Mouse (Mus musculus) CH12.LX (cell line): ENCODE measurements around the gene 6430531B16Rik. TPM values are rescaled to one million over a fixed set of nuclear protein-coding genes. Genes with fewer than 3 reads are reported as not detected.
A peak's percentile ranks its signal among the peaks of the same experiment; 100 is the strongest.

Experiments
- DNase-seq: peaks from one replicate; pipeline ENCODE4 v3.0.0-alpha.2; 2013; ENCODE audit errors: extremely low read depth
- H3K27ac ChIP-seq: 2 replicates; pipeline ENCODE4 v1.5.1; 2012; ENCODE audit warnings: low read depth, mild to moderate bottlenecking, control low read depth, moderate library complexity; ENCODE audit not compliant: insufficient read depth
- H3K27me3 ChIP-seq: replicated peaks from 2 replicates; pipeline ENCODE3; 2012; ENCODE audit warnings: inconsistent platforms
- H3K36me3 ChIP-seq, 2 experiments: replicated peaks in 1 of 2; 2 replicates each; pipeline versions ENCODE3 to v1.6.1; 2012; ENCODE audit warnings: inconsistent platforms in 1 of 2, low read length in 1 of 2, mild to moderate bottlenecking in 1 of 2, mixed read lengths in 1 of 2, moderate library complexity in 1 of 2; ENCODE audit not compliant: control insufficient read depth in 1 of 2, insufficient read depth in 1 of 2
- H3K4me1 ChIP-seq, 2 experiments: 2 replicates each; pipeline ENCODE4 v1.6.1; 2012; ENCODE audit warnings: inconsistent platforms in 1 of 2, moderate library complexity in 1 of 2; ENCODE audit not compliant: insufficient read depth in 2 of 2, control insufficient read depth in 1 of 2
- H3K4me2 ChIP-seq: 2 replicates; pipeline ENCODE4 v1.6.1; 2012; ENCODE audit warnings: low read depth, mild to moderate bottlenecking, control low read depth; ENCODE audit not compliant: poor library complexity, insufficient read depth, severe bottlenecking
- H3K4me3 ChIP-seq, 3 experiments: fragments of 150-350 bp in 1 of 3; sonication (generic) in 1 of 3; replicated peaks in 1 of 3; 2 replicates each; pipeline versions ENCODE3 to v1.5.1; 2011 to 2012; ENCODE audit warnings: low read depth in 2 of 3, low read length in 2 of 3, mild to moderate bottlenecking in 2 of 3, moderate library complexity in 2 of 3, control low read depth in 1 of 3, improper control_type of control experiment in 1 of 3, inconsistent platforms in 1 of 3, mixed read lengths in 1 of 3; ENCODE audit not compliant: poor library complexity in 1 of 3
- H3K79me2 ChIP-seq: replicated peaks from 2 replicates; pipeline ENCODE4 v1.6.1; 2012; ENCODE audit warnings: mild to moderate bottlenecking, moderate library complexity; ENCODE audit not compliant: control insufficient read depth, poor library complexity, insufficient read depth, severe bottlenecking; ENCODE audit errors: extremely low read depth
- H3K9ac ChIP-seq: 2 replicates; pipeline ENCODE4 v1.6.1; 2012; ENCODE audit warnings: low read depth, mild to moderate bottlenecking, control low read depth, moderate library complexity; ENCODE audit not compliant: insufficient read depth
- H3K9me3 ChIP-seq: replicated peaks from 2 replicates; pipeline ENCODE3; 2012; ENCODE audit warnings: low read length, inconsistent platforms, mixed read lengths
- BHLHE40 ChIP-seq: IDR thresholded peaks from 2 replicates; pipeline ENCODE4 v1.6.1; 2011; ENCODE audit warnings: mild to moderate bottlenecking, low read depth, low read length, improper control_type of control experiment
- CTCF ChIP-seq, 2 experiments: IDR thresholded peaks in 1 of 2; conservative IDR thresholded peaks in 1 of 2; 2 replicates each; pipeline ENCODE4 v1.5.1; 2011 to 2012; ENCODE audit warnings: low read depth in 2 of 2, low read length in 2 of 2, improper control_type of control experiment in 1 of 2, inconsistent platforms in 1 of 2, mild to moderate bottlenecking in 1 of 2, moderate library complexity in 1 of 2
- E2F4 ChIP-seq: IDR thresholded peaks from 2 replicates; pipeline ENCODE4 v1.6.1; 2011; ENCODE audit warnings: low read depth, low read length, improper control_type of control experiment; ENCODE audit not compliant: insufficient replicate concordance
- HCFC1 ChIP-seq: IDR thresholded peaks from 2 replicates; pipeline ENCODE4 v1.6.1; 2012; ENCODE audit warnings: low read depth, mild to moderate bottlenecking, inconsistent platforms, low read length, improper control_type of control experiment
- IRF4 ChIP-seq: IDR thresholded peaks from 2 replicates; pipeline ENCODE4 v1.6.1; 2014; ENCODE audit warnings: low read depth, mild to moderate bottlenecking, inconsistent platforms, low read length, improper control_type of control experiment
- KAT2A ChIP-seq: IDR thresholded peaks from 2 replicates; pipeline ENCODE4 v1.6.1; 2012; ENCODE audit warnings: low read length, improper control_type of control experiment, inconsistent platforms; ENCODE audit not compliant: insufficient replicate concordance
- MAFK ChIP-seq: IDR thresholded peaks from 2 replicates; pipeline ENCODE4 v1.6.1; 2011; ENCODE audit warnings: low read length, improper control_type of control experiment; ENCODE audit not compliant: insufficient replicate concordance
- MXI1 ChIP-seq: IDR thresholded peaks from 2 replicates; pipeline ENCODE4 v1.6.1; 2011; ENCODE audit warnings: mild to moderate bottlenecking, low read depth, low read length, improper control_type of control experiment
- NRF1 ChIP-seq: IDR thresholded peaks from 2 replicates; pipeline ENCODE4 v1.6.1; 2014; ENCODE audit warnings: low read depth, mild to moderate bottlenecking, inconsistent platforms, low read length, improper control_type of control experiment, moderate library complexity
- POLR2A ChIP-seq: IDR thresholded peaks from 2 replicates; pipeline ENCODE4 v1.6.1; 2011; ENCODE audit warnings: low read depth, mild to moderate bottlenecking, improper control_type of control experiment, low read length
- RCOR1 ChIP-seq: conservative IDR thresholded peaks from 2 replicates; pipeline ENCODE4 v1.6.1; 2012; ENCODE audit warnings: low read depth, mild to moderate bottlenecking, inconsistent platforms, low read length, improper control_type of control experiment
- SIN3A ChIP-seq: IDR thresholded peaks from 2 replicates; pipeline ENCODE4 v1.6.1; 2012; ENCODE audit warnings: low read length, improper control_type of control experiment, inconsistent platforms
- TBP ChIP-seq: conservative IDR thresholded peaks from 2 replicates; pipeline ENCODE4 v1.6.1; 2011; ENCODE audit warnings: low read depth, low read length, improper control_type of control experiment
- UBTF ChIP-seq: IDR thresholded peaks from 2 replicates; pipeline ENCODE4 v1.6.1; 2012; ENCODE audit warnings: low read depth, mild to moderate bottlenecking, inconsistent platforms, low read length, improper control_type of control experiment, moderate library complexity
- ZC3H11A ChIP-seq: IDR thresholded peaks from 2 replicates; pipeline ENCODE4 v1.6.1; 2012; ENCODE audit warnings: low read depth, mild to moderate bottlenecking, inconsistent platforms, low read length, improper control_type of control experiment
- dilution Hi-C: fragments of 300-500 bp; cut with MboI; formaldehyde crosslinking; loops from 2 replicates; pipeline ENCODE4 v1.14.3; 2020; ENCODE audit warnings: low sequenced_read_pairs; ENCODE audit not compliant: extremely low pct_unique_long_range_greater_than_20kb, extremely low pct_ligation_motif_present
- in situ Hi-C: fragments of 300-500 bp; cut with MboI; formaldehyde crosslinking; loops from 3 replicates; pipeline ENCODE4 v1.14.3; 2019; ENCODE audit warnings: low sequenced_read_pairs, low pct_ligation_motif_present, low pct_unique_long_range_greater_than_20kb, mixed read lengths
- polyA plus RNA-seq: library from polyadenylated mRNA; unstranded; fragments of >175 nt; gene quantifications from 2 replicates; pipeline ENCODE4 v1.2.1, GENCODE M21; 2012; ENCODE audit warnings: low read depth; ENCODE audit not compliant: insufficient read length
- total RNA-seq, 2 experiments: library from RNA; depleted of rRNA; stranded (reverse); fragments of 300-350 nt in 1 of 2; fragments of >200 nt in 1 of 2; gene quantifications; 2 replicates each; pipeline ENCODE4 v1.2.3; 2012 to 2014

The 6430531B16Rik gene
- total and polyA plus RNA-seq, 3 experiments: 0.13 to 0.21 TPM; not detected in 1

DNA sequence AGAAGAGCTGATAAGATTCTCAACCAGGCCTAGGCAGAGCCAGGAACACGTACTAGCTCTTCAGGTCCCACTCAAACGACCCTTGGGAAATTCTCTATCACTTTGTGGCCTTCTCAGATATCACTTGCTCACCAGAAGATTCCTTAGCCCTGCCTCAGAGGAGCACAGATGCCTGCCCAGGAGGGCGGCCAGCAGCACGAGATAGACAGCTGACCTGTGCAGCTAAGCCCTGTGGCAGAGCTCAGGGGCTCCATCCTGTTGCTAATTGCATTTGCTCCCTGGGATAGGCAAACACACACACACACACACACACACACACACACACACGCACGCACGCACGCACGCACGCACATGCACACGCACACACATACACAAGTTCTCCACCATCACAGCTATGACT lies 3.5 kb upstream of the 6430531B16Rik start:
- in situ Hi-C loops: no loop called here
- no peak overlapping the region for H3K4me3 ChIP-seq
- dilution Hi-C loops: no loop called here
- peaks cover 3 to 58% of the 10 kb centered on the region in 2 experiments; a peak in 3 of 4 replicates for H3K4me1 ChIP-seq
- H3K27ac ChIP-seq: no peak overlapping the region
- TF ChIP-seq SIN3A: no peak
- no peak for TF ChIP-seq NRF1
- TF ChIP-seq MXI1: no peak
- TF ChIP-seq BHLHE40: no peak
- TF ChIP-seq E2F4: no peak
- TF ChIP-seq HCFC1: no peak
- TF ChIP-seq UBTF: no peak
- TF ChIP-seq IRF4: no peak
- TF ChIP-seq CTCF (conservative IDR thresholded peaks at IDR 0.05 in 1 of 2, IDR thresholded peaks at IDR 0.05 in 1 of 2; ENCODE audit: low read depth in 2 of 2, low read length in 2 of 2): no peak
- no peak for TF ChIP-seq RCOR1
- TF ChIP-seq TBP: no peak
- no peak for TF ChIP-seq KAT2A
- no peak for TF ChIP-seq ZC3H11A
- H3K9me3 ChIP-seq: no peaks in the 10 kb centered on the region
- H3K79me2 ChIP-seq: no peaks in the 10 kb centered on the region
- no peak overlapping the region for H3K9ac ChIP-seq
- DNase-seq: no peak
- H3K27me3 ChIP-seq: no peaks in the 10 kb centered on the region
- peaks cover 70 to 82% of the 10 kb centered on the region in 2 experiments for H3K36me3 ChIP-seq
- no peak overlapping the region for H3K4me2 ChIP-seq

DNA sequence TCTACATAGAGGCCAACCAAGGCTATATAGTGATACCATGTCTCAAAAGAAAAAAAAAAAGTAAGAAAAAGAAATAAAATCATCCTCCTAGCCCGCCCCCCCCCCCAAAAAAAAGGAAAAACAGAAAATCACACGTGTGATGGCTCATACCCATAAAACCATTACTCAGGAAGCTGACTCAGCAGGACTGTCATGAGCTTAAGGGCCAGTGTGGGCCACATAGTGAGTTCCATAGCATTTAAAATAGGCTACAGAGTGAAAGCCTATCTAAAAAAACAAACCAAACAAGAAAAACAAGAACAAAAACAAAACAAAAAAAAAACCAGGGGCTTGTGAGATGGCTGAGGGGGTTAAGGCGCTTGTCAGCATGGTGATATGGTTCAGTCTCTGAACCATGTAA lies 2.2 kb upstream of the 6430531B16Rik start:
- in situ Hi-C loops: no loop called here
- no peak overlapping the region for H3K9ac ChIP-seq
- H3K4me2 ChIP-seq: no peak overlapping the region
- no peak overlapping the region for H3K27ac ChIP-seq
- H3K27me3 ChIP-seq: no peaks in the 10 kb centered on the region
- dilution Hi-C loops: no loop called here
- H3K9me3 ChIP-seq: no peaks in the 10 kb centered on the region
- TF ChIP-seq POLR2A (no peak), MAFK (peak; percentile 73; the same call in 1 of the 2 replicates)
- no peak overlapping the region for H3K4me3 ChIP-seq
- no peak for DNase-seq
- no peaks in the 10 kb centered on the region for H3K79me2 ChIP-seq
- peaks cover 3 to 58% of the 10 kb centered on the region in 2 experiments; a peak in 3 of 4 replicates for H3K4me1 ChIP-seq
- peaks cover 57 to 70% of the 10 kb centered on the region in 2 experiments for H3K36me3 ChIP-seq
